Mouse (Mus musculus) c-Kit-positive CD71-negative TER-119-negative erythroid progenitor cells, embryonic 14.5 days (primary cell): ENCODE data around the gene Zc3h12a.

ENCODE experiments used
- DNase-seq: peaks from one replicate; pipeline ENCODE4 v3.0.0-alpha.2; 2013; ENCODE audit warnings: low read depth

Gene Zc3h12a

GRCm38 (mm10) chr4:125127305-125128084, at the start of gene Zc3h12a:
Gene Zc3h12a, minus strand, starts transcription at chr4:125127840.
- peak; percentile 80 for DNase-seq

GRCm38 (mm10) chr4:125176639-125177165, 49.1 kb upstream of the Zc3h12a start:
- no peak for DNase-seq

- DNase-seq, result no peak
These were observed 48.5 kb upstream of the Zc3h12a start for GRCm38 (mm10) chr4:125176190-125176589.

- no peak for DNase-seq
These were observed 48.0 kb upstream of the Zc3h12a start for GRCm38 (mm10) chr4:125175591-125175990.

- DNase-seq, result no peak
These were observed 47.0 kb upstream of the Zc3h12a start for GRCm38 (mm10) chr4:125174516-125175185.

DNA sequence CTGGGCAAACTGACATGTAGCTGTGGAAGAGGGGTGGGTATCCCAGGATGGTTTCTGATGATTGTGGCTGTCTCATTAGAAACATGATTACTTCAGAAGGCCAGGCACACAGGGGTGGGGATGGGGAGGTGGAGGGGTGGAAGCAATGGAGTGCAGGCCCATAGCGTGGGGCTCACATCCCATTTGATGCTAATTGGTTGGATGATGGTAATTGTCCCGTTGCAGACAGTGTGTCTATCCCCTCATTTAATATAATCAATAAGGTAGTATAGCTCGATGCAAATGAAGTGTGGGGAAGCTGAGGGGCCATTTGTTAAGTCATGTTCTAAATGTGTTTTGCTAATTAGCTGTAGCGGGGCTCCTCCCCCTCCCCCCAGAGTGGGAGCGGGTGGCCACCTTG, 45.5 kb upstream of the Zc3h12a start:
- no peak for DNase-seq

- DNase-seq, result no peak
These were observed 45.1 kb upstream of the Zc3h12a start for GRCm38 (mm10) chr4:125172736-125173135.

- no peak for DNase-seq
These were observed 40.1 kb upstream of the Zc3h12a start for GRCm38 (mm10) chr4:125167723-125168122.

DNA sequence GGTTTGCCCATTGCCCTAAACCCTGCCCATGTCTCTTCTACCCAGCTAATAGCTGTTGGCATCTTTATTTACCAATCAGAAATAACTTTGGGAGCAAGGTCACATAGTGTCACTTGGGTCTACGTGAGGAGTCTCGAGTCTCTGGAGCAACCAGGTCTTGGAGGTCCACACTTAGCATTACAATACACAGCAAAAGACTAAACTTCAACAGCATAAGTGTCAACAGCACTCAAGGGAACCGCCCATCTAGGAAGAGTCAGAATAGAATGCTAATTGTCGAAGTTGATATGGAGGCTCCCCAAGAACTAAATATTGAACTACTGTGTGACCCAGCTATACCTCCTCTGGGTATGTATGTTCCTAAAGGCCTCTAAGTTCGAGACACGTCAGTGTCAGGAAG, 37.2 kb upstream of the Zc3h12a start:
- DNase-seq, result no peak

DNA sequence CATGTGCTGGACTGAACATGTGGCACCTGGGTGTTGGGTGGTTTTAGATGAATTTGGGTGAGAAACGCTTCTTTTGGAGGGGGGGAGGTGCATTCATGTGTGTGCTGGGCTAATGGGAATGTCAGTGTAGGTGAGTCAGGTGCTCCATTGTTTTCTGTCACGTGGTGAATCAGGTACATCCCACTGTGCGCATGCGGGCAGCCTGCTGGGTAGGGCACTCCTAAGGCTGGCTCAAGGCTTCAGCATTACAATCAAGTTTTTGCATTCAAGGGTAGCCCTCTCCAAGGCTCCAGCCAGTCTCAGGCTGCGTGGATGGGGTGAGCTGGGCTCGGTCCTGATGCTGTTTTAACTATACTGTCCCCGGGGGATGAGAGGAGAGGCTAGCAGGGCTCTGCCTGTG, 35.1 kb upstream of the Zc3h12a start:
- DNase-seq, result no peak

DNA sequence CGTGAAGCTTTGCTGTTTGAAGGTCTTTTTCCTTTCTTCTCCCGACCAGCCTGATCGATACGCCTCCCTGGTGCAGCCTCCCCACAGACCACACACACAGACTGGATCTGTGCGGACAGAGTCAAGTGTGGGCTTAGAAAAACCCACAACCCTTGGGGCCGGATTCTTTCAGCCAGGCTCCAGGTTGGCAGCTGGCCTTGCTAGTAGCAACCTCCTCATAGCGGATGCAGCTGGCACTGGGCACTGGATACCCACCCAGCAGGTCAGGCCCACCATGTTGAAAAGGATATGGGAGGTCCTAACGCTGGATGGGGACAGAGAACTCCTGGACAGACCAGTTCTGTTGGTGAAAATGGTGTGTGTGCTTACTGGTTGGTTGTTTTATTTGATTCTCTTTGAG, 33.8 kb upstream of the Zc3h12a start:
- DNase-seq, result no peak

DNA sequence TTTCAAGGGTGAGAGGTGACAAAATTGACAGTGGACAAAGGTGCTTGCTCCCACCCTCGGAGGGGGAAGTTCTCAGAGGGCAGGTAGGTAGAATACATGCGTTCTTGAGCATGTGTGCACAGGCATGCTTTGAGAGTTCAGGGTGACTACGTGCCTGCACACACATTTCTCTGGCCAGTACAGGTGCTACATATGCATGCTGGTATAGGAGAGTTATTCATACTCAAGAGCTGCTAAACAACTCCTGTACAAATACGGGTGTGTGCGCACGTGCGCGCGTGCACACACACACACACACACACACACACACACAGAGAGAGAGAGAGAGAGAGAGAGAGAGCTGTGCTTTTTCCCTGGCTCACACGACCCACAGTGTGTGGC, 33.3 kb upstream of the Zc3h12a start:
- no peak for DNase-seq

- DNase-seq, result peak; percentile 68
These were observed 32.8 kb upstream of the Zc3h12a start for GRCm38 (mm10) chr4:125160320-125160950.

DNA sequence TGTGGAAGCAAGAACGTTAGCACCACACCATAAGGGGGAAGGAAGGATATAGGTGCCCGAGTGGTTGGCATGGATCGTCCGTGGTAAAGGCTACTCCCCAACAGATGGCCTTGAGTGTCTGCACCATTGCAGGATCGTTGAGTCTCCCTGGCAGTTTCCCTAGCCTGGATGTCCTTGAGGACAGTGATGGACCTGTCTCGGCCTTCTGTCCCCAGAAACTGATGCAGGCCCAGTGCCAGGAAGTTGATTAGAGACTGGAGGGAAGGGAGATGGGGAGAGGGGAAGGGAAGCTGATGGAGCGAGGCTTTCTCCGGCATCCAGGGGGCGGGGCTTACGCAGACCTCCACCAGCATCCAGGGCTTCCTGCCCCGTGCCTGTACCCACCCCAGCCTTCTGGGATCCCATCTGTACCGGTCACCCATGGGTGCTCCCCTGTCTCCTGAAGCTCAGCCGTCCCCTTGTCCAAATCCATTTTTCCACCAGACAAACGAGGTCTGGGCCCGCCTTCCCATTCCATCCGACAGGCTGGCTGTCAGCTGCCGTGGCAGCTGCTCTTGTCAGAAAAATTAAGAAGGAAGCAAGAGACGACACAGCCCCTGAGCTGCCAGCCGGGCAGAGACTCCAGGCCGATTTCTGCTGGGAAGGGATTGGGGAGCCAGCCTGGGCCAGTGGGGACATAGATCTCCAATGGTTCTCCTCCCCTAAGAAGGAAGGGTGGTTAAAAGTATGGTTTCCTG, 31.1 kb upstream of the Zc3h12a start:
- DNase-seq, result no peak

GRCm38 (mm10) chr4:125158081-125158480, 30.4 kb upstream of the Zc3h12a start:
- DNase-seq, result no peak

GRCm38 (mm10) chr4:125157322-125157721, 29.7 kb upstream of the Zc3h12a start:
- DNase-seq, result no peak

- DNase-seq, result no peak
These were observed 28.0 kb upstream of the Zc3h12a start for GRCm38 (mm10) chr4:125155646-125156045.

GRCm38 (mm10) chr4:125153659-125154241, 26.1 kb upstream of the Zc3h12a start:
- no peak for DNase-seq

- DNase-seq, result no peak
These were observed 24.8 kb upstream of the Zc3h12a start for GRCm38 (mm10) chr4:125152469-125152868.

- DNase-seq, result no peak
These were observed 21.8 kb upstream of the Zc3h12a start for GRCm38 (mm10) chr4:125149460-125149859.

DNA sequence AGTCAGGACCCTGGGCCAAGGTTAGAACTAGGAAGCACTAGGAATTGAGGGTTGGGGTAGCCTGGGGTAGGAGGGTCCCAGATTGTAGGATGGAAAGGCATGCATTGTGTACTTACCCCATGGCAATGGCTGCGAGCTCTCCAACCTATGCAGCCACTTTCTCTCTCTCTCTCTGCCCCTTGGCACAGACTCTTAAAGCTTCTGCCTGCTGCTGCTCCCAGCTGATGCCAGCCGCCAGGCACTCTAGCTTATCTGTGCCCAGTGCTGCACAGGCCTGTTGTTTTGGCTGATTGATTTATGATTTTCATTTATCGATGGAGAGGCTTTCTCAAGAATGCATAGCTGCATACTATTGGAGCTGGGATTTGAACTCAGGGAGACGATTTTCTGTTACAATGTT, 20.3 kb upstream of the Zc3h12a start:
- no peak for DNase-seq

DNA sequence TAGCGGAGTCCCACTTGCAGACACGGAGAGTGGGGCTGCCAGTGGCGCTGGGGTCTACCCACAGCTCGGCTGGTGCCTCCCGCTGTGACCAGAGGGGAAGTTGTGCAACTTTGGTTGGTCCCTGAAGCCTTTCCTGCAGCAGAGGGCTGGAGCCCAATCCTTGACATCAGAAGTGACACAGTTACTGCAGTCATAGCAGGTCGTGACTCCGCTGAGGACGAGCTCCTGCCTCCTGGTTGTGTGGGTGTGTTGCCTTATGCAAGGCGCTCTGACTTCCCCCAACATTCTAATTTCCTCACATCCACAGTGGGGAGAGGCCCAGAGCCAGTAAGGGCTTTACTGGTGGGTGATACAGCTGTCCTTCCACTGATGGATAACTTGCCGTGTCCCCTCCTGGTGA, 17.6 kb upstream of the Zc3h12a start:
- no peak for DNase-seq
